Mouse (Mus musculus) cortical plate, adult 2 months (tissue): ENCODE measurements around the gene Strn3.

Source experiments
- CTCF ChIP-seq: fragments of 200-500 bp; IDR thresholded peaks from 2 replicates; pipeline ENCODE4 v1.5.1; 2011; ENCODE audit warnings: mild to moderate bottlenecking, control low read depth, low read length; ENCODE audit not compliant: insufficient read depth; ENCODE audit errors: extremely low read depth
- POLR2A ChIP-seq: fragments of 200-500 bp; IDR thresholded peaks from 2 replicates; pipeline ENCODE4 v1.6.1; 2011; ENCODE audit warnings: mild to moderate bottlenecking, low read length, control low read depth; ENCODE audit not compliant: insufficient read depth; ENCODE audit errors: extremely low read depth

- TF ChIP-seq POLR2A = peak; percentile 46; the same call in 1 of the 2 replicates
- no peak for TF ChIP-seq CTCF
Observed at GRCm38 (mm10) chr12:51690893-51691844, 528 bp downstream of the Strn3 start, which contains the start of gene Ap4s1.
